Comparison of ENCODE assay signal across 22 mouse cellular contexts in genomic region chr16:48629710-48630109, GRCm38 (mm10).
DNase-seq lines count a peak whose midpoint lies in the region; ATAC-seq lines count a peak whose summit lies in the region.
"Had no signal": no experiment of that assay in that cellular context is flagged by ENCODE, and none has a peak within 500 bp of the region (broad histone marks: within the 10 kb centered on the region; RNA-seq: fewer than 3 reads in every experiment).

No protein-coding gene starts in this region.

- no peaks in the 10 kb centered on the region for H3K4me1 ChIP-seq in midbrain, embryonic 12.5 days
- H3K4me1 ChIP-seq in midbrain, embryonic 14.5 days (ENCODE audit: control insufficient read depth, insufficient read depth, low read length): no peaks in the 10 kb centered on the region
- H3K4me1 ChIP-seq: embryonic facial prominence, embryonic 10.5 days; embryonic facial prominence, embryonic 12.5 days; forebrain, embryonic 13.5 days; forebrain, embryonic 15.5 days had no signal

- no peaks in the 10 kb centered on the region for H3K36me3 ChIP-seq in midbrain, embryonic 12.5 days
- no peaks in the 10 kb centered on the region for H3K36me3 ChIP-seq in midbrain, embryonic 14.5 days (ENCODE audit: control insufficient read depth, insufficient read depth, low read length)
- H3K36me3 ChIP-seq: embryonic facial prominence, embryonic 10.5 days; embryonic facial prominence, embryonic 12.5 days; forebrain, embryonic 15.5 days; G1E had no signal

- H3K27ac ChIP-seq in midbrain, embryonic 12.5 days (replicated peaks): no peak overlapping the region
- no peak overlapping the region for H3K27ac ChIP-seq in midbrain, embryonic 14.5 days (replicated peaks; ENCODE audit: low read depth, low read length)
- H3K27ac ChIP-seq: embryonic facial prominence, embryonic 10.5 days; embryonic facial prominence, embryonic 12.5 days; forebrain, embryonic 13.5 days; forebrain, embryonic 15.5 days had no signal

- 68% methylated on average over 5 of the region's 5 CpGs for WGBS in midbrain, embryonic 12.5 days
- 82% methylated on average over 5 of the region's 5 CpGs for WGBS in midbrain, embryonic 14.5 days

- no peaks in the 10 kb centered on the region for H3K27me3 ChIP-seq in midbrain, embryonic 12.5 days
- no peaks in the 10 kb centered on the region for H3K27me3 ChIP-seq in midbrain, embryonic 14.5 days (ENCODE audit: control insufficient read depth, insufficient read depth, low read length)
- H3K27me3 ChIP-seq: embryonic facial prominence, embryonic 12.5 days; forebrain, embryonic 13.5 days; forebrain, embryonic 15.5 days had no signal

- peak; percentile 36; the same call in 1 of the 2 replicates for ATAC-seq in midbrain, embryonic 12.5 days (ENCODE audit: low FRiP score, low read depth)
- ATAC-seq in midbrain, embryonic 14.5 days (ENCODE audit: low FRiP score, low TSS enrichment): no peak
- no peak for ATAC-seq in frontal cortex, adult (ENCODE audit: low TSS enrichment)
- ATAC-seq: CD4-positive, CD25-positive, alpha-beta regulatory T cell, adult 4 months; forebrain, embryonic 13.5 days; forebrain, embryonic 15.5 days; forebrain, postnatal 0 days; Patski had no signal

- H3K9me3 ChIP-seq in midbrain, embryonic 12.5 days: no peaks in the 10 kb centered on the region
- H3K9me3 ChIP-seq in midbrain, embryonic 14.5 days (ENCODE audit: control insufficient read depth, low read length): no peaks in the 10 kb centered on the region
- H3K9me3 ChIP-seq: embryonic facial prominence, embryonic 10.5 days; embryonic facial prominence, embryonic 12.5 days; forebrain, embryonic 13.5 days; forebrain, embryonic 15.5 days; G1E had no signal

- H3K9ac ChIP-seq in midbrain, embryonic 12.5 days (replicated peaks): no peak overlapping the region
- no peak overlapping the region for H3K9ac ChIP-seq in midbrain, embryonic 14.5 days (replicated peaks; ENCODE audit: low read length)
- H3K9ac ChIP-seq: embryonic facial prominence, embryonic 12.5 days; forebrain, embryonic 13.5 days; forebrain, embryonic 15.5 days; forebrain, postnatal 0 days had no signal

- no peak for DNase-seq in midbrain, embryonic 14.5 days
- DNase-seq in ES-CJ7 (ENCODE audit: low read depth, low spot score): peak; percentile 13
- peak; percentile 50 for DNase-seq in ZHBTc4 (ENCODE audit: low read depth, low spot score)
- DNase-seq in layer of hippocampus, adult 18-20 months (ENCODE audit: low spot score in 2 of 2): no peak
- DNase-seq: adrenal gland, adult 2 months; adrenal gland, postnatal 10 days; adrenal gland, postnatal 25 days; B cell, adult 2 months; cerebellum, adult 11 months; cerebellum, adult 18-20 months; cerebellum, adult 9-10 months; cerebellum, postnatal 25 days; forebrain, postnatal 0 days had no signal

- H3K4me2 ChIP-seq in midbrain, embryonic 12.5 days (replicated peaks): no peak overlapping the region
- no peak overlapping the region for H3K4me2 ChIP-seq in midbrain, embryonic 14.5 days (ENCODE audit: low read length)
- H3K4me2 ChIP-seq: embryonic facial prominence, embryonic 12.5 days; forebrain, embryonic 13.5 days; forebrain, embryonic 15.5 days had no signal

- H3K4me3 ChIP-seq in midbrain, embryonic 12.5 days: no peak overlapping the region
- H3K4me3 ChIP-seq in midbrain, embryonic 14.5 days (replicated peaks; ENCODE audit: low read depth, low read length): no peak overlapping the region
- H3K4me3 ChIP-seq: embryonic facial prominence, embryonic 10.5 days; embryonic facial prominence, embryonic 12.5 days; forebrain, embryonic 13.5 days; forebrain, embryonic 15.5 days had no signal

Comparison
In these comparisons a context has a peak if more than half of its experiments do, and no peak if none do; other contexts are left out.
1. DNase-seq: peak in ES-CJ7 (single experiment) and ZHBTc4 (single experiment); none in midbrain, embryonic 14.5 days (single experiment) and layer of hippocampus, adult 18-20 months (0 of 2).